Mouse (Mus musculus) lung, postnatal 0 days (tissue): ENCODE measurements around the gene Vmn1r169. TPM values are rescaled to one million over a fixed set of nuclear protein-coding genes. Genes with fewer than 3 reads are reported as not detected.
"Not testable (repeated sequence)": the region's sequence is repeated elsewhere in the genome, so short reads cannot be mapped to it uniquely, and the experiment has no call there.

ENCODE experiments used
- ATAC-seq: fragments of 200-750 bp; cut with Nextera tagmentation; 2 replicates; pipeline ENCODE4 v1.8.0; 2017; ENCODE audit warnings: moderate library complexity
- DNase-seq: peaks from one replicate; pipeline ENCODE4 v3.0.0-alpha.2; 2016; ENCODE audit warnings: low spot score
- H3K27ac ChIP-seq: fragments of 300-500 bp; sonication (generic); 2 replicates; pipeline ENCODE4 v1.5.1; 2014; ENCODE audit warnings: antibody characterized with exemption, mild to moderate bottlenecking, low read length, mixed read lengths
- H3K27me3 ChIP-seq: fragments of 300-500 bp; sonication (generic); replicated peaks from 2 replicates; pipeline ENCODE4 v1.6.1; 2014; ENCODE audit warnings: low read length, mixed read lengths; ENCODE audit not compliant: insufficient read depth
- H3K36me3 ChIP-seq: fragments of 300-500 bp; sonication (generic); 2 replicates; pipeline ENCODE4 v1.6.1; 2014; ENCODE audit warnings: low read length, mixed read lengths; ENCODE audit not compliant: insufficient read depth
- H3K4me1 ChIP-seq: fragments of 300-500 bp; sonication (generic); 2 replicates; pipeline ENCODE4 v1.6.1; 2014; ENCODE audit warnings: antibody characterized with exemption, low read depth, low read length, mixed read lengths; ENCODE audit not compliant: insufficient read depth
- H3K4me2 ChIP-seq: fragments of 300-500 bp; sonication (generic); replicated peaks from 2 replicates; pipeline ENCODE4 v1.6.1; 2014; ENCODE audit warnings: low read depth, mild to moderate bottlenecking, low read length, moderate library complexity, mixed read lengths
- H3K4me3 ChIP-seq: fragments of 300-500 bp; sonication (generic); 2 replicates; pipeline ENCODE4 v1.5.1; 2014; ENCODE audit warnings: low read depth, low read length
- H3K9ac ChIP-seq: fragments of 300-500 bp; sonication (generic); replicated peaks from 2 replicates; pipeline ENCODE4 v1.6.1; 2014; ENCODE audit warnings: low read depth, mild to moderate bottlenecking
- H3K9me3 ChIP-seq: fragments of 300-500 bp; sonication (generic); 2 replicates; pipeline ENCODE4 v1.6.1; 2016; ENCODE audit warnings: low read length, mixed read lengths
- WGBS: fragments of 180-500 bp; shearing (Covaris S2); extraction: QIAGEN DNeasy Blood & Tissue Kit; methylation state at CpG from one replicate; pipeline ENCODE4 v1.1.7; 2014; 5-methylcytosine and 5-hydroxymethylcytosine counted together
- polyA plus RNA-seq: library from polyadenylated mRNA; unstranded; fragments of >200 nt; fragmentation: Nextera tagmentation; extraction: Ambion mirVana; gene quantifications from 2 replicates; pipeline ENCODE4 v1.2.1, GENCODE M21; 2015

Gene Vmn1r169
- not detected in 2 replicates for polyA plus RNA-seq

DNA sequence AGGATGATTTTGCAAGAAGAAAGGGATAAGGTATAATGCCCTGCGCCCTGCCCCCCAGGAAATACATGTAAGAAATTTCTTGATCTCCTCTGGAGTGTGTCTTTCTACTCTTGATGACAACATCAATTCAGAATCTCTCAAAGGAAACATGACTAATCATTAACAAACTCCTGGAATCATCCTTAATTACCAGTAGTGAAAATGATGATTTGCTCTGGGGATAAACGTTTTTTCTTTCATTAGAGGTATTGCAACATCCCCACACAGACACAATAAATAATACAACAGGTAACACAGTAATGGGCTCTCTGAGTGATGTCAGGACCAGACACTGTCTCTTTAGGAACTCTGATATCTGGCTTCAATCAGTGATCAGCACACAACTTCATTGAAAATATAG, at the start of gene Vmn1r169:
Gene Vmn1r169 (plus strand): TSS at position 301 of the 400 bp plus-strand sequence.
- not testable (repeated sequence) for H3K36me3 ChIP-seq, H3K9me3 ChIP-seq, DNase-seq, H3K9ac ChIP-seq, H3K27me3 ChIP-seq, H3K4me3 ChIP-seq, H3K4me2 ChIP-seq, H3K27ac ChIP-seq, ATAC-seq, H3K4me1 ChIP-seq
- WGBS = 41% methylated on average over 1 of the region's 2 CpGs

DNA sequence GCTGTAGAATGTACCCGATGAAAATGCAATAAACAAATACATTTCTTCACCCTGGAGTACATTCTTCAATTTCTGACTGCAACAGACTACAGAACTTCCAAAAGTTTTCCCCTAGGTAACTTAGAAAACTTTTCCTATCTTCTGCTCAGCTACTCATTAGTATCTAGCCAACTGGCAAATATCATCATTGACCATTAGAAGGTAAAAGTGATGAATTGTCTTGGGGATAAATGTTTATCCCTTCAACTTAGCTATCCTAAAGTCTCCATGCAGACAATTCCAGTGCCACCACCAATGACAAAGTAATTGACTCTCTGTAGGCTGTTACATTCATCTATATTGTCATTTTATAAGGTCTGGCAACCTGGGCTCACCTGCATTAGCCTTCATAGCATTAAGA, 35.9 kb upstream of the Vmn1r169 start, which contains the start of gene Vmn1r168:
Gene Vmn1r168 (plus strand): TSS at position 301 of the 400 bp plus-strand sequence.
- WGBS = no CpG with 5 or more reads among the region's 1 CpGs
- ATAC-seq, H3K27me3 ChIP-seq, H3K4me3 ChIP-seq, H3K4me2 ChIP-seq, DNase-seq, H3K9ac ChIP-seq, H3K4me1 ChIP-seq, H3K27ac ChIP-seq, H3K9me3 ChIP-seq, H3K36me3 ChIP-seq: not testable (repeated sequence)

DNA sequence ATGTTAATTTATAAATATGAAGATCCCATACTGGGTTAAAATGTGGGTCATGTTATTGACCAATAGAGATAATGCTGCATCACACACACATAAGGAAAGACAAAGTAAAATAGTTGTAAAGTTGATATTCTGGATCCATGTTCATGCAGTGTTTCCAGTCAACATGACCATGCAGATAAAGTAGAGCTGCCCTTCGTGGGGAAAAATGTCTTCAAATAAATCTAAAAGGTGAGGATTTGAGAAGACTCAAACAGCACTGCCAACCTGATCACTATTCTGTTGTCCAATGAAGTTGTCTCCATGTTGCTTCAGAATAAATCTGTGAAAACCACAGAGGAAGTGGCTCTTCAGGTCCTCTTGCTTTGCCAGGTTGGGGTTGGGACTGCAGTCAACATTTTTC, 30.5 kb downstream of the Vmn1r169 start, which contains the start of gene Vmn1r170:
Gene Vmn1r170 (plus strand): TSS at position 301 of the 400 bp plus-strand sequence.
- H3K9me3 ChIP-seq, H3K4me3 ChIP-seq, H3K36me3 ChIP-seq, H3K4me1 ChIP-seq, H3K27ac ChIP-seq, H3K27me3 ChIP-seq, ATAC-seq, DNase-seq, H3K4me2 ChIP-seq, H3K9ac ChIP-seq: not testable (repeated sequence)
- 25% methylated on average over 1 of the region's 1 CpGs for WGBS

Other genes with a start within 250 kb of the Vmn1r169 start
- not detected in 2 replicates for gene Nlrp5, start 189.6 kb upstream of the Vmn1r169 start, polyA plus RNA-seq
- gene Vmn1r167, start 68.3 kb upstream of the Vmn1r169 start, polyA plus RNA-seq = not detected in 2 replicates
- not detected in 2 replicates for gene Vmn1r168, start 35.8 kb upstream of the Vmn1r169 start, polyA plus RNA-seq
- not detected in 2 replicates for gene Vmn1r170, start 30.6 kb downstream of the Vmn1r169 start, polyA plus RNA-seq
- gene Vmn1r171, start 55.2 kb downstream of the Vmn1r169 start, polyA plus RNA-seq = not detected in 2 replicates
- gene Vmn1r172, start 82.8 kb downstream of the Vmn1r169 start, polyA plus RNA-seq = not detected in 2 replicates
- not detected in 2 replicates for gene Vmn1r173, start 125.2 kb downstream of the Vmn1r169 start, polyA plus RNA-seq
- gene Vmn1r174, start 176.7 kb downstream of the Vmn1r169 start, polyA plus RNA-seq = not detected in 2 replicates
- gene Vmn1r175, start 235.1 kb downstream of the Vmn1r169 start, polyA plus RNA-seq = not detected in 2 replicates